Mouse (Mus musculus) spleen, adult 2 months (tissue): ENCODE data around the gene Smc3. TPM values are rescaled to one million over a fixed set of nuclear protein-coding genes. Genes with fewer than 3 reads are reported as not detected.
"Not testable (repeated sequence)": the region's sequence is repeated elsewhere in the genome, so short reads cannot be mapped to it uniquely, and the experiment has no call there.

Experiments used
- DNase-seq, 2 experiments: peaks; one replicate each; pipeline versions ENCODE4 v3.0.0 to v3.0.0-alpha.2; 2012 to 2021; ENCODE audit warnings: low spot score in 2 of 2, low read depth in 1 of 2
- H3K27ac ChIP-seq: fragments of 200-500 bp; 2 replicates; pipeline ENCODE4 v1.5.1; 2012; ENCODE audit warnings: low read length, inconsistent platforms; ENCODE audit not compliant: insufficient read depth
- H3K27me3 ChIP-seq: fragments of 200-500 bp; 2 replicates; pipeline ENCODE4 v1.6.1; 2012; ENCODE audit warnings: mild to moderate bottlenecking, moderate library complexity, low read length, inconsistent platforms; ENCODE audit not compliant: control insufficient read depth, insufficient read depth
- H3K36me3 ChIP-seq: fragments of 200-500 bp; 2 replicates; pipeline ENCODE4 v1.6.1; 2012; ENCODE audit warnings: mild to moderate bottlenecking, low read length, inconsistent platforms; ENCODE audit not compliant: control insufficient read depth, insufficient read depth
- H3K4me1 ChIP-seq: fragments of 200-500 bp; 2 replicates; pipeline ENCODE4 v1.6.1; 2011; ENCODE audit warnings: inconsistent platforms; ENCODE audit not compliant: control insufficient read depth, insufficient read depth, insufficient read length
- H3K4me3 ChIP-seq: fragments of 200-500 bp; 2 replicates; pipeline ENCODE4 v1.5.1; 2011; ENCODE audit warnings: mild to moderate bottlenecking, inconsistent platforms; ENCODE audit not compliant: insufficient read depth, insufficient read length; ENCODE audit errors: extremely low read depth
- CTCF ChIP-seq: fragments of 200-500 bp; IDR thresholded peaks from 2 replicates; pipeline ENCODE4 v1.5.1; 2011; ENCODE audit warnings: mild to moderate bottlenecking, inconsistent platforms; ENCODE audit not compliant: insufficient read depth, insufficient read length, insufficient replicate concordance; ENCODE audit errors: extremely low read depth
- POLR2A ChIP-seq: fragments of 200-500 bp; IDR thresholded peaks from 2 replicates; pipeline ENCODE4 v1.6.1; 2011; ENCODE audit warnings: low read depth, low read length, inconsistent platforms
- WGBS: fragments of 180-500 bp; shearing (Covaris S2); methylation state at CpG from one replicate; pipeline ENCODE4 v1.1.7; 2018; 5-methylcytosine and 5-hydroxymethylcytosine counted together
- polyA plus RNA-seq: library from polyadenylated mRNA; depleted of rRNA; stranded (reverse); fragments of >200 nt; gene quantifications from 2 replicates; pipeline ENCODE4 v1.2.3, GENCODE M21; 2012

The Smc3 gene
- polyA plus RNA-seq, 1 experiment, result 3.6 TPM

- TF ChIP-seq POLR2A (no peak), CTCF (no peak)
- WGBS, result 77% methylated on average over 20 of the region's 20 CpGs
- Histone ChIP-seq H3K4me1 (no peaks in the 10 kb centered on the region), H3K4me3 (no peak overlapping the region), H3K27me3 (no peaks in the 10 kb centered on the region), H3K36me3 (no peaks in the 10 kb centered on the region), H3K27ac (no peak overlapping the region)
- DNase-seq, result no peak
These were observed 53.6 kb downstream of the Smc3 start for GRCm38 (mm10) chr19:53653624-53654467.

- not testable (repeated sequence) for H3K36me3 ChIP-seq, H3K4me1 ChIP-seq, DNase-seq, H3K27me3 ChIP-seq, H3K4me3 ChIP-seq, H3K27ac ChIP-seq
- WGBS, result 70% methylated on average over 11 of the region's 11 CpGs
These were observed 56.2 kb downstream of the Smc3 start for GRCm38 (mm10) chr19:53656443-53656842.

GRCm38 (mm10) chr19:53657437-53657836, 57.2 kb downstream of the Smc3 start:
- 78% methylated on average over 5 of the region's 5 CpGs for WGBS
- no peak for TF ChIP-seq POLR2A
- DNase-seq, result no peak

GRCm38 (mm10) chr19:53660722-53661420, 60.7 kb downstream of the Smc3 start:
- Histone ChIP-seq H3K4me1 (no peaks in the 10 kb centered on the region), H3K36me3 (no peaks in the 10 kb centered on the region), H3K27ac (no peak overlapping the region), H3K27me3 (no peaks in the 10 kb centered on the region), H3K4me3 (no peak overlapping the region)
- WGBS, result 85% methylated on average over 9 of the region's 9 CpGs
- no peak for DNase-seq
- TF ChIP-seq POLR2A (no peak), CTCF (no peak)

More at GRCm38 (mm10) chr19:53657437-53657836, 57.2 kb downstream of the Smc3 start:
- no peaks in the 10 kb centered on the region for H3K36me3 ChIP-seq
- no peak overlapping the region for H3K4me3 ChIP-seq
- no peaks in the 10 kb centered on the region for H3K27me3 ChIP-seq
- no peaks in the 10 kb centered on the region for H3K4me1 ChIP-seq
- H3K27ac ChIP-seq, result no peak overlapping the region

GRCm38 (mm10) chr19:53661938-53662722, 61.9 kb downstream of the Smc3 start:
- 82% methylated on average over 14 of the region's 14 CpGs for WGBS
- no peak overlapping the region for H3K4me3 ChIP-seq

GRCm38 (mm10) chr19:53664831-53665230, 64.6 kb downstream of the Smc3 start:
- no peak for TF ChIP-seq CTCF

More at GRCm38 (mm10) chr19:53661938-53662722, 61.9 kb downstream of the Smc3 start:
- no peaks in the 10 kb centered on the region for H3K4me1 ChIP-seq
- DNase-seq, result no peak
- H3K36me3 ChIP-seq, result no peaks in the 10 kb centered on the region
- H3K27me3 ChIP-seq, result no peaks in the 10 kb centered on the region
- TF ChIP-seq POLR2A, result no peak
- TF ChIP-seq CTCF, result no peak
- no peak overlapping the region for H3K27ac ChIP-seq

More at GRCm38 (mm10) chr19:53664831-53665230, 64.6 kb downstream of the Smc3 start:
- Histone ChIP-seq H3K27ac (no peak overlapping the region), H3K4me1 (no peaks in the 10 kb centered on the region), H3K36me3 (no peaks in the 10 kb centered on the region), H3K27me3 (no peaks in the 10 kb centered on the region), H3K4me3 (no peak overlapping the region)
- DNase-seq, result no peak
- WGBS, result 87% methylated on average over 9 of the region's 9 CpGs
